Mouse (Mus musculus) retina, embryonic 14.5 days (tissue): ENCODE results near the gene Myrip.
"Not testable (repeated sequence)": the region's sequence is repeated elsewhere in the genome, so short reads cannot be mapped to it uniquely, and the experiment has no call there.

Experiments
- DNase-seq: peaks from one replicate; pipeline ENCODE4 v3.0.0-alpha.2; 2015; ENCODE audit warnings: low spot score

The Myrip gene

GRCm38 (mm10) chr9:120395188-120395587 lies 93.9 kb downstream of the Myrip start:
- no peak for DNase-seq

GRCm38 (mm10) chr9:120396579-120397185 lies 95.4 kb downstream of the Myrip start:
- DNase-seq: no peak

GRCm38 (mm10) chr9:120398289-120398688 lies 97.0 kb downstream of the Myrip start:
- DNase-seq: no peak

- DNase-seq: not testable (repeated sequence)
Observed at GRCm38 (mm10) chr9:120399537-120399936, 98.2 kb downstream of the Myrip start.

- no peak for DNase-seq
Observed at GRCm38 (mm10) chr9:120402368-120402767, 101.1 kb downstream of the Myrip start.

- no peak for DNase-seq
Observed at GRCm38 (mm10) chr9:120403661-120404060, 102.3 kb downstream of the Myrip start.

GRCm38 (mm10) chr9:120409663-120410181 lies 108.4 kb downstream of the Myrip start:
- DNase-seq: peak; percentile 50

DNA sequence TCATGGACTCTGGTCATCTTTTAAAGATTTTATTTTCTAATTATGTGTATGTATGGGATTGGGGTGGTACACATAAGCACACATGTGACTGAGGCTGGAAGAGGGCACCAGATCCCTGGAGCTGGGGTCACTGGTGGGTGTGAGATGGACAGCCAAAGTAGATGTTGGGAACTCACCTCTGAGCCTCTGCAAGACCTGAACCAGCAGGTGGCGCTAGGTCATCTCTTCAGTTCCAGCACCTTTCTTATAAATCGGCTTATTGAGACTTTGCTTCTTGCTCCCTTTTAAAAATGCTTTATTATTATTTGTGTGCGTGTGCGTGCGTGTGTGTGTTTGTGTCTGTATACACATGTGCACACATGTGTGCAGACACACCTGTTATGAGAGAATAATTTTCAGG lies 109.1 kb downstream of the Myrip start:
- peak; percentile 78 for DNase-seq

DNA sequence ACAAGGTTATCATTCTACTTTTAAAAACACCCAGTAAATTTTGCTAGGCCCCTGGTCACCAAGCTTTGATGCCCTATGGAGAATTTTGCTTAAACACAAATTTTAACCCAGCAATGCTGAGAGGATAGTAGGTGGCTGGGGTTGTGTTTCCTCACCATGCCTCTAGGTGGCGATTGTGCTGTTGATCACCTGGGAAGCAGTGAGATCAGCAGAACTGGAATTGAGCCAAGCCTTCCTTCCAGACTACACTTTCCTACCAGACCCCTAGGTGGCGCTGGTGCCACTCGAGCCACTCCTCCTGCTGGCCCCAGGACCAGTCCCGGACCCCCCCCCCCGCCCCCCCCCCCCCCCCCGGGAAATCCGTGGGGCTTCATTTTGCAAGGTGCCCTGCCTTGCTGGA lies 114.2 kb downstream of the Myrip start:
- peak; percentile 95 for DNase-seq

- DNase-seq: no peak
Observed at GRCm38 (mm10) chr9:120416151-120416550, 114.8 kb downstream of the Myrip start.

- DNase-seq: no peak
Observed at GRCm38 (mm10) chr9:120416729-120417128, 115.4 kb downstream of the Myrip start.

- no peak for DNase-seq
Observed at GRCm38 (mm10) chr9:120418582-120418981, 117.3 kb downstream of the Myrip start.

DNA sequence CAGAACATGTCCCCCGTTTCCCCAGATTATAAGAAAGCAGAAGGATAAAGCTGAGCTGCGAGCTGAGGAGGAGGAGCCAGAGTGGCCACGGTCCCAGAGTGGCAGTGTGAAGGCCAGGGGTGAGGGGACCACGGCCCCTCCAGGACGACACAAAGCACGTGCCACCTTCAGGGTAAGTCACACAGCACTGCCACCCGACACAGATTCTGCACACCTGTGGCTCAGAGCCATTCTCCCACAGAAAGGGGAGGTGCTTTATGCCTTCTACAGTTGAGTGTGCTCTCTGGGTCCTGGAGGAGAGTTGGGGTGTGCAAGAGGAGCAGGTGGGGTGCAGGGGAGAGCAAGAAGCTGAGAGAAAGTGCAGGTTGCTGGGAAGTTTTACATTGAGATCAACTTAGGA lies 123.3 kb downstream of the Myrip start:
- DNase-seq: no peak

DNA sequence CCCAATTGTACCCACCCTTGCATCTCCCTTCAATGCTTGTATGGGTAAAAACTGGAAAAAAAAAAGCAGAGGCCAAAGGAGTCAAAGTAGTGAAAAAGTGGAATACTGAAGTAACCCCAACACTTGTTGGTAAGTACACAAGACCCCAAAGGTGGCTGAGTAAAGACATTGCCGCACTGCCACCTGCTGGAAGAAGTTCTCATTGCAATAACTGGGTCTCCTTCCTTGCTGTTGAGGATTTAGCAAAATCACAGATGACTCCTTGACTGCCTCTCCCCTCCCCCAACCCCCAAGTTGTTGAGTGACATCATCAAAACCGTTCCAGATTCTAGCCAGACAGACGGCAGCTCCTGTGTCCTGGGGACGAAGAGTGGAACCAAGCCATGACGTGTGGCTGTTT lies 124.5 kb downstream of the Myrip start:
- DNase-seq: peak; percentile 90

DNA sequence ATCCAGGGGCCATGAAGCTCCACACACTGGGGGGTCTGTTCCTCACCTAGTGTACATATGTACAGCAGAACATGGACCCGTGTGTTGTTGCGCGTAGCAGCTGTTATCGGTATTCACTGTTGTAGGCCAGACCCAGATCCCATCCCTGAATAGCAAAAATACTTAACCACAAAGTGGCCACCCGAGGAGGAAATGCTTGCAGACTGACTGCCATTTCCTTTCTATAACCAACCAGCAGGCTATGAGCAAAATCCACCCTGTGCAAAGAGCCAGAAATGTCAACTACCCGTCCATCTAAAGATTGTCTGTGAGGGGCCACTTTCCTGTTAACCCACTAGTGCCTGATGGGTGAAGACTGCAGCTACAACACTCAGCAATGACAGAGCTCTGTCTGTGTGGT lies 126.9 kb downstream of the Myrip start:
- DNase-seq: no peak

DNA sequence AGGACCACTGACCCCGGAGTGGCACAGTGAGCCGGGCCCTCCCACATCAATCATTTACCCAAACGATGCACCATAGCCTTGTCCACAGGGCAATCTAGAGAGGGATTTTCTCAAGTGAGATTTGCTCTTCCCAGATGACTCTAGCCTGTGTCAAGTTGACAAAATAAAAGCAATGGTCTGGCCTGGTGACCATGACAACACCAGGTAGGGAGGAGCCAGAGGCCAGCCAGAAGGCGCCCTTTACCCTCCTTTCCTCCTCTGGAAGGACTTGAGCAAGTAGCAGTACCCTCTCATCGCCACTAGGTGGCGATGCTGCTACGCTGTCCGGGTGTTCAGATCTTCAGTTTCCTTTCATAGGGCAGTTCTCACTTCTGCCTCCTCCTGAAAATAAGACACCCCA lies 132.4 kb downstream of the Myrip start:
- DNase-seq: peak; percentile 84

- no peak for DNase-seq
Observed at GRCm38 (mm10) chr9:120435841-120436240, 134.5 kb downstream of the Myrip start.

DNA sequence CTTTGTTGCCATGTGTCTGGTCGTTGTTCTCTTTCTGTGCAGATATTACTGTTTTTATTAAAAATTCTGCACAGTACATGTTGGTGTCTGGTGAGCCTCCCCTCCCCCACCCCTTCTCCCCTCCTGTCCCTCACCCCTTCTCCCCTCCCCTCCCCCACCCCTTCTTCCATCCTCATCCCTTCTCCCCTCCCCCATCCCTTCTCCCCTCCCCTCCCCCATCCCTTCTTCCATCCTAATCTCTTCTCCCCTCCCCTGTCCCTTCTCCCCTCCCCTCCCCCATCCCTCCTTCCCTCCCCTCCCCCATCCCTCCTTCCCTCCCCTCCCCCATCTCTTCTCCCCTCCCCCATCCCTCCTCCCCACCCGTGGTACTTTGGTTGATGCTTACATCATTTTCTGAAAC lies 135.5 kb downstream of the Myrip start:
- no peak for DNase-seq

GRCm38 (mm10) chr9:120437266-120437876 lies 136.1 kb downstream of the Myrip start:
- peak; percentile 49 for DNase-seq

GRCm38 (mm10) chr9:120438350-120438749 lies 137.0 kb downstream of the Myrip start:
- no peak for DNase-seq

GRCm38 (mm10) chr9:120438781-120439180 lies 137.5 kb downstream of the Myrip start:
- no peak for DNase-seq

- DNase-seq: no peak
Observed at GRCm38 (mm10) chr9:120444642-120445041, 143.3 kb downstream of the Myrip start.

DNA sequence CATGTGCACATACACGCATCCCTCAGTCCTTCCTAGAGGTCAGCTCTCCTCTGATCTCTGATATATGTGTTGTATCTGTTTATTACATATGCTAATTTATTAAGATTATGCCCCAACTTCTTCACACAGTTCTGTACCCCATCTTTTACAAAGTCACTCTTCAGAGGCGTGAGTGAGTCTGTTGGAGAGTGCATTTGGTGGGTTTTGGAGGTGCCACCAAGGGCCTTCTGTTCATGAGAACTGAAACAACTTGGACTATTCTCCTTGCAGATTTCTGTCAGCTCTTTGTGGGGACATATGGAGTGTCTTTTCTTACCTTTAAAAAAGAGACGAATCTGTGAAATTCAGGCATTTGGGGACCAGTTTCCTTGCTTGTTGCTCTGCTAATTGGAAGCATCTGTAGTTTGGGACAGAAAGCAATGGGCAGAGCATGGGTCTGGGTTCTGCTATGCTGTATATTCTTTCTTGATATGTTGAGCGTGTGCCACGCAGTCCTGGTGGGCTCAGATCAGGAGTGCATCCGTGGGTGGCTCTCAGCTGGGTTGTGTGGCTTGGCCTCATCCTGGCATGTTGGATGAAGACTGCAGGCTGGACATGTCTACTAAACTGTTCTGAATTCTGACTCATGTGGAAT lies 148.5 kb downstream of the Myrip start:
- DNase-seq: no peak
